Mouse (Mus musculus) lung, embryonic 15.5 days (tissue): Measurements from ENCODE around the gene Snx32. TPM values are rescaled to one million over a fixed set of nuclear protein-coding genes. Genes with fewer than 3 reads are reported as not detected.

Experiments used
- ATAC-seq: fragments of 200-750 bp; cut with Nextera tagmentation; 2 replicates; pipeline ENCODE4 v1.8.0; 2017; ENCODE audit warnings: moderate number of reproducible peaks, borderline replicate concordance; ENCODE audit not compliant: low FRiP score, low TSS enrichment; ENCODE audit errors: extremely low read depth
- H3K27ac ChIP-seq: fragments of 300-500 bp; sonication (generic); 2 replicates; pipeline ENCODE4 v1.5.1; 2015; ENCODE audit warnings: moderate library complexity, mild to moderate bottlenecking, inconsistent platforms
- H3K27me3 ChIP-seq: fragments of 300-500 bp; sonication (generic); 2 replicates; pipeline ENCODE4 v1.6.1; 2015; ENCODE audit warnings: inconsistent platforms
- H3K36me3 ChIP-seq: fragments of 300-500 bp; sonication (generic); 2 replicates; pipeline ENCODE4 v1.6.1; 2015; ENCODE audit warnings: inconsistent platforms
- H3K4me1 ChIP-seq: fragments of 300-500 bp; sonication (generic); 2 replicates; pipeline ENCODE4 v1.6.1; 2015; ENCODE audit warnings: inconsistent platforms
- H3K4me2 ChIP-seq: fragments of 300-500 bp; sonication (generic); 2 replicates; pipeline ENCODE4 v1.6.1; 2015; ENCODE audit warnings: inconsistent platforms, mild to moderate bottlenecking, moderate library complexity
- H3K4me3 ChIP-seq: fragments of 300-500 bp; sonication (generic); 2 replicates; pipeline ENCODE4 v1.5.1; 2015; ENCODE audit warnings: mild to moderate bottlenecking, inconsistent platforms
- H3K9ac ChIP-seq: fragments of 300-500 bp; sonication (generic); 2 replicates; pipeline ENCODE4 v1.6.1; 2015; ENCODE audit warnings: inconsistent platforms
- H3K9me3 ChIP-seq: fragments of 300-500 bp; sonication (generic); 2 replicates; pipeline ENCODE4 v1.6.1; 2016; ENCODE audit warnings: inconsistent platforms
- WGBS: fragments of 180-500 bp; shearing (Covaris S2); methylation state at CpG from one replicate; pipeline ENCODE4 v1.1.7; 2015; 5-methylcytosine and 5-hydroxymethylcytosine counted together
- polyA plus RNA-seq: library from polyadenylated mRNA; unstranded; fragments of >200 nt; fragmentation: Nextera tagmentation; extraction: Ambion mirVana; gene quantifications from 2 replicates; pipeline ENCODE4 v1.2.1, GENCODE M21; 2015

Gene Snx32
- polyA plus RNA-seq, 1 experiment from 2014 or later, result 7.4 TPM

- no peak for ATAC-seq
- Histone ChIP-seq H3K4me2 (no peak overlapping the region), H3K27me3 (no peaks in the 10 kb centered on the region; the same call in 1 of the 2 replicates), H3K4me3 (no peak overlapping the region), H3K36me3 (no peaks in the 10 kb centered on the region), H3K4me1 (peaks cover 19% of the 10 kb centered on the region; the same call in 1 of the 2 replicates), H3K9ac (no peak overlapping the region), H3K27ac (no peak overlapping the region), H3K9me3 (no peaks in the 10 kb centered on the region)
- 54% methylated on average over 8 of the region's 8 CpGs for WGBS
Observed at GRCm38 (mm10) chr19:5532520-5532919, 22.2 kb upstream of the Snx32 start.

- Histone ChIP-seq H3K4me3 (no peak overlapping the region), H3K4me2 (peak overlapping the region; percentile 52), H3K27me3 (no peaks in the 10 kb centered on the region; the same call in 1 of the 2 replicates), H3K9ac (no peak overlapping the region), H3K36me3 (no peaks in the 10 kb centered on the region), H3K27ac (peak overlapping the region; percentile 77), H3K9me3 (no peaks in the 10 kb centered on the region), H3K4me1 (peaks cover 19% of the 10 kb centered on the region; the same call in 1 of the 2 replicates)
- 49% methylated on average over 7 of the region's 7 CpGs for WGBS
- ATAC-seq, result no peak
Observed at GRCm38 (mm10) chr19:5530138-5530524, 19.8 kb upstream of the Snx32 start.

- H3K27ac ChIP-seq, result peak overlapping the region; percentile 87
Observed at GRCm38 (mm10) chr19:5529325-5530137, 19.2 kb upstream of the Snx32 start.

GRCm38 (mm10) chr19:5525204-5525603 is 14.9 kb upstream of the Snx32 start:
- no peak overlapping the region for H3K4me3 ChIP-seq
- H3K9ac ChIP-seq, result no peak overlapping the region
- no peak for ATAC-seq
- WGBS, result 56% methylated on average over 5 of the region's 5 CpGs
- H3K36me3 ChIP-seq, result no peaks in the 10 kb centered on the region
- no peaks in the 10 kb centered on the region for H3K9me3 ChIP-seq
- H3K4me1 ChIP-seq, result peaks cover 8% of the 10 kb centered on the region; the same call in 1 of the 2 replicates
- no peak overlapping the region for H3K4me2 ChIP-seq
- no peak overlapping the region for H3K27ac ChIP-seq
- no peaks in the 10 kb centered on the region for H3K27me3 ChIP-seq

More at GRCm38 (mm10) chr19:5529325-5530137, 19.2 kb upstream of the Snx32 start:
- no peaks in the 10 kb centered on the region for H3K27me3 ChIP-seq
- peaks cover 19% of the 10 kb centered on the region; the same call in 1 of the 2 replicates for H3K4me1 ChIP-seq
- no peaks in the 10 kb centered on the region for H3K36me3 ChIP-seq
- peak; percentile 96 for ATAC-seq
- peak overlapping the region; percentile 52 for H3K4me2 ChIP-seq
- peak overlapping the region; percentile 29 for H3K4me3 ChIP-seq
- no peaks in the 10 kb centered on the region for H3K9me3 ChIP-seq
- 10% methylated on average over 20 of the region's 20 CpGs for WGBS
- H3K9ac ChIP-seq, result no peak overlapping the region

- Histone ChIP-seq H3K36me3 (no peaks in the 10 kb centered on the region), H3K9ac (no peak overlapping the region), H3K4me2 (no peak overlapping the region), H3K27me3 (no peaks in the 10 kb centered on the region), H3K4me3 (no peak overlapping the region), H3K27ac (no peak overlapping the region), H3K4me1 (no peaks in the 10 kb centered on the region), H3K9me3 (no peaks in the 10 kb centered on the region)
- ATAC-seq, result no peak
- WGBS, result 80% methylated on average over 3 of the region's 3 CpGs
Observed at GRCm38 (mm10) chr19:5518721-5519120, 8.4 kb upstream of the Snx32 start.

- H3K36me3 ChIP-seq, result no peaks in the 10 kb centered on the region
- no peak overlapping the region for H3K27ac ChIP-seq
- H3K4me3 ChIP-seq, result no peak overlapping the region
- no peak for ATAC-seq
- H3K27me3 ChIP-seq, result no peaks in the 10 kb centered on the region
- 66% methylated on average over 8 of the region's 8 CpGs for WGBS
- no peaks in the 10 kb centered on the region for H3K9me3 ChIP-seq
- no peak overlapping the region for H3K4me2 ChIP-seq
- peaks cover 8% of the 10 kb centered on the region for H3K4me1 ChIP-seq
- H3K9ac ChIP-seq, result no peak overlapping the region
Observed at GRCm38 (mm10) chr19:5516906-5517505, 6.7 kb upstream of the Snx32 start.

- H3K9me3 ChIP-seq, result no peaks in the 10 kb centered on the region
- no peak overlapping the region for H3K27ac ChIP-seq
- no peak for ATAC-seq
- H3K9ac ChIP-seq, result no peak overlapping the region
- no peak overlapping the region for H3K4me3 ChIP-seq
- H3K4me1 ChIP-seq, result peaks cover 15% of the 10 kb centered on the region
- no peak overlapping the region for H3K4me2 ChIP-seq
- WGBS, result 83% methylated on average over 7 of the region's 7 CpGs
- no peaks in the 10 kb centered on the region for H3K36me3 ChIP-seq
- H3K27me3 ChIP-seq, result no peaks in the 10 kb centered on the region
Observed at GRCm38 (mm10) chr19:5515840-5516777, 5.8 kb upstream of the Snx32 start.

- ATAC-seq, result no peak
- 84% methylated on average over 3 of the region's 3 CpGs for WGBS
Observed at GRCm38 (mm10) chr19:5513005-5513349, 2.6 kb upstream of the Snx32 start.

GRCm38 (mm10) chr19:5512091-5513004 is 2.0 kb upstream of the Snx32 start:
- Histone ChIP-seq H3K27ac (no peak overlapping the region), H3K4me3 (no peak overlapping the region), H3K36me3 (no peaks in the 10 kb centered on the region)

More at GRCm38 (mm10) chr19:5513005-5513349, 2.6 kb upstream of the Snx32 start:
- H3K27me3 ChIP-seq, result no peaks in the 10 kb centered on the region
- H3K4me3 ChIP-seq, result no peak overlapping the region
- no peaks in the 10 kb centered on the region for H3K36me3 ChIP-seq
- peaks cover 29% of the 10 kb centered on the region for H3K4me1 ChIP-seq
- H3K4me2 ChIP-seq, result no peak overlapping the region
- no peaks in the 10 kb centered on the region for H3K9me3 ChIP-seq
- no peak overlapping the region for H3K9ac ChIP-seq
- H3K27ac ChIP-seq, result no peak overlapping the region

GRCm38 (mm10) chr19:5511074-5511632 is 815 bp upstream of the Snx32 start:
- ATAC-seq, result no peak
- no peaks in the 10 kb centered on the region for H3K9me3 ChIP-seq
- no peaks in the 10 kb centered on the region for H3K27me3 ChIP-seq
- H3K9ac ChIP-seq, result peak overlapping the region; percentile 64
- H3K4me3 ChIP-seq, result peak overlapping the region; percentile 57
- 45% methylated on average over 15 of the region's 15 CpGs for WGBS
- no peaks in the 10 kb centered on the region for H3K36me3 ChIP-seq
- peaks cover 29% of the 10 kb centered on the region for H3K4me1 ChIP-seq
- H3K27ac ChIP-seq, result peak overlapping the region; percentile 66
- peak overlapping the region; percentile 91 for H3K4me2 ChIP-seq

More at GRCm38 (mm10) chr19:5512091-5513004, 2.0 kb upstream of the Snx32 start:
- WGBS, result 71% methylated on average over 12 of the region's 12 CpGs
- H3K4me1 ChIP-seq, result peaks cover 29% of the 10 kb centered on the region
- H3K9me3 ChIP-seq, result no peaks in the 10 kb centered on the region
- ATAC-seq, result no peak
- H3K9ac ChIP-seq, result no peak overlapping the region
- peak overlapping the region; percentile 25 for H3K4me2 ChIP-seq
- no peaks in the 10 kb centered on the region for H3K27me3 ChIP-seq
